Mouse (Mus musculus) limb, embryonic 12.5 days (tissue): ENCODE results near the gene Rcc1. TPM values are rescaled to one million over a fixed set of nuclear protein-coding genes. Genes with fewer than 3 reads are reported as not detected.
A peak's percentile ranks its signal among the peaks of the same experiment; 100 is the strongest.
"Not testable (repeated sequence)": the region's sequence is repeated elsewhere in the genome, so short reads cannot be mapped to it uniquely, and the experiment has no call there.

Experiments used
- ATAC-seq: fragments of 200-750 bp; cut with Nextera tagmentation; 2 replicates; pipeline ENCODE4 v1.8.0; 2017; ENCODE audit warnings: low read depth, moderate TSS enrichment; ENCODE audit not compliant: insufficient number of reproducible peaks, insufficient read depth, low FRiP score, low TSS enrichment
- H3K27ac ChIP-seq: fragments of 300-500 bp; sonication (generic); 2 replicates; pipeline ENCODE4 v1.5.1; 2016; ENCODE audit warnings: mild to moderate bottlenecking, moderate library complexity
- H3K27me3 ChIP-seq: fragments of 300-500 bp; sonication (generic); 2 replicates; pipeline ENCODE4 v1.6.1; 2016; ENCODE audit warnings: mild to moderate bottlenecking, moderate library complexity
- H3K36me3 ChIP-seq: fragments of 300-500 bp; sonication (generic); 2 replicates; pipeline ENCODE4 v1.6.1; 2016; ENCODE audit warnings: mild to moderate bottlenecking, moderate library complexity
- H3K4me1 ChIP-seq: fragments of 300-500 bp; sonication (generic); replicated peaks from 2 replicates; pipeline ENCODE4 v1.6.1; 2016
- H3K4me2 ChIP-seq: fragments of 300-500 bp; sonication (generic); 2 replicates; pipeline ENCODE4 v1.6.1; 2016; ENCODE audit warnings: mild to moderate bottlenecking, moderate library complexity
- H3K4me3 ChIP-seq: fragments of 300-500 bp; sonication (generic); replicated peaks from 2 replicates; pipeline ENCODE4 v1.5.1; 2016; ENCODE audit warnings: mild to moderate bottlenecking
- H3K9ac ChIP-seq: fragments of 300-500 bp; sonication (generic); replicated peaks from 2 replicates; pipeline ENCODE4 v1.6.1; 2016; ENCODE audit warnings: mild to moderate bottlenecking, moderate library complexity
- H3K9me3 ChIP-seq: fragments of 300-500 bp; sonication (generic); 2 replicates; pipeline ENCODE4 v1.6.1; 2016; ENCODE audit warnings: mild to moderate bottlenecking, moderate library complexity
- WGBS: fragments of 180-500 bp; shearing (Covaris S2); methylation state at CpG from one replicate; pipeline ENCODE4 v1.1.7; 2016; 5-methylcytosine and 5-hydroxymethylcytosine counted together
- polyA plus RNA-seq: library from polyadenylated mRNA; unstranded; fragments of >200 nt; fragmentation: Nextera tagmentation; extraction: Ambion mirVana; gene quantifications from 2 replicates; pipeline ENCODE4 v1.2.1, GENCODE M21; 2016

Rcc1 gene
- polyA plus RNA-seq, 1 experiment from 2014 or later: 102 TPM

DNA sequence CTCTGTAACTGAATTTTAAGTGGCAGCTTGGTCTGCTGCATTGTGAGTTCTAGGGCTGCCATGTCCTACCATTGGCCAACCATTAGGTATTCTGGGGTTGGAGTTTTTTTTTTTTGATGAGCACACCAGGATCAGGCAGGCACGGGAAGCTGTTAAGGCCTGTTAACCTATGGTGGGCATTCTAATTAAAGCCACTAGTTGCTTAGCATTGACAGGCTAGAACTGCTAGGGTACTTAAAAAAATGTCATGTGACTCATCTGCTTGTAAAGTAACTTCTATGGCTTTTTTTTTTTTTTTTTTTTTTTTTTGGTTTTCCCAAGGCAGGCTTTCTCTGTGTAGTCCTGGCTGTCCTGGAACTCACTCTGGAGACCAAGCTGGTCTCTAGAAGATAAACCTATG, 42.2 kb downstream of the Rcc1 start:
- Histone ChIP-seq H3K27me3 (no peaks in the 10 kb centered on the region), H3K4me2 (no peak overlapping the region), H3K9ac (no peak overlapping the region), H3K4me1 (peaks cover 10% of the 10 kb centered on the region), H3K9me3 (no peaks in the 10 kb centered on the region), H3K36me3 (peaks cover 60% of the 10 kb centered on the region), H3K27ac (no peak overlapping the region), H3K4me3 (no peak overlapping the region)
- 21% methylated on average over 1 of the region's 1 CpGs for WGBS
- ATAC-seq: no peak

DNA sequence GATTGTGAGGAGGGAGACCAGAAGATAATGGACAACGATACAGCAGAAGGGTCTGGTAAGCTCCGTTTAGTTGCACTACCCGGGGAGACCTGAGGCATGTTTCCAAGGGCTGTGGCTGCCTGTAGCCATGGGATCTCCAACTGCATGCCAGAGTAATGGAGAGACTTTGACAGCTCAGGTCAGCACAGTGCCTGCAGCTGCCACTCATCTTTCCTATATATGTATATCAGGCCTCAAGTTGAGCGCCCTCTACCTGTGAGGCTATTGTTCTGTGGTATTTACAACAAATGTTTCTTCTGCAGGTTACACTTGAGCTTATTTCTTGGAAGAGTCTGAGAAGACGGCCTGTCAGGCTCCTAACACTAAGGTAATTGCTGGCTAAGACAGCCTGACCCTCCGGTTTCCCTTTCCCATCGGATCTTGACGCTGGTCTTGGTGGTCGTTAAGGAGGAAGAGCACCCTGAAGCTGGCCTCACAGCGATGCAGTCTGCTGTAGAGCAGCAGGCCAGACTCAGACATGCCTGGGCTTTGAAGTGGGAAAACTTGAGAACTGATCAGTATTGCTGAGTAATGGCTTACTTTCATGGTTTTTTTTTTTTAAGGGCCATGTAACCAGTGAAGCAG, 43.4 kb downstream of the Rcc1 start:
- 25% methylated on average over 10 of the region's 10 CpGs for WGBS
- Histone ChIP-seq H3K36me3 (peaks cover 52% of the 10 kb centered on the region), H3K4me3 (peak overlapping the region; percentile 76), H3K9me3 (no peaks in the 10 kb centered on the region), H3K9ac (peak overlapping the region; percentile 93), H3K27me3 (no peaks in the 10 kb centered on the region), H3K4me1 (peaks cover 10% of the 10 kb centered on the region), H3K4me2 (peak overlapping the region; percentile 86), H3K27ac (peak overlapping the region; percentile 90; the same call in 1 of the 2 replicates)
- no peak for ATAC-seq

DNA sequence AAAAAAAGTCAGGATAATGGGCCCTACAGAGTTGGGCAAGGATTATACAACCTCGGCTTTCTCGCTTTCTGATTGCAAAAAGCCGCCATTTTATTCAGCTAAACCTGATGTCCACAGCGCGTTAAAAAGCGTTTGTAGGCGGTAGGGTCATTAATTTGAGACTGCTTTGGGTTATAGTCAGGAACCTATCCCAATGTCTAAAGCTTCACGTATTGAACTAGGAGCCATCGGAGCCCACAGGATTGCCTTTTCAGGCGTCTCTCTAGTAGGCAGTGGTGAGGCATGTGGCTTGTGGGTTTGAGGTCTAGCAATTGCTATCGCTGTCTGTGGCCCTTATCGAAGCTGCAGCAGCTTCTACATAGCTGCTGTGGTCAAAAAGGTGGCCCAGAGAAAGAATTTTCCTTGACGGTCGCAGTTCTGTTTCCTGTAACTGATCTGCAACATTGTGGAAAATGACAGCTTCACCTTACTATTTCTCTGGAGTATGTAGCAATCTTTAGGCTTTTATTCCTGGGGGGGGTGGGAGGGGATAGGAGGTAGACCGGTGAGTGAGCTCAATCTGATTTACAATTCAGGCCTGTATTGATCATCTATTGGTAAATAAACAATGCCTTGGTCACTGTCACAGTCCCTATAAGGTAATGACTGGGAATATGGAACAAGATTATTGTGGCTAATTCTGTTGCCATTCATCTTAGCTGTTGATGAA, 44.1 kb downstream of the Rcc1 start:
- Histone ChIP-seq H3K9me3 (no peaks in the 10 kb centered on the region), H3K4me1 (peaks cover 10% of the 10 kb centered on the region), H3K36me3 (peaks cover 47% of the 10 kb centered on the region), H3K4me3 (peak overlapping the region; percentile 76), H3K9ac (peak overlapping the region; percentile 93), H3K27ac (peak overlapping the region; percentile 90), H3K27me3 (no peaks in the 10 kb centered on the region), H3K4me2 (peak overlapping the region; percentile 86)
- ATAC-seq: no peak
- 1% methylated on average over 15 of the region's 15 CpGs for WGBS

DNA sequence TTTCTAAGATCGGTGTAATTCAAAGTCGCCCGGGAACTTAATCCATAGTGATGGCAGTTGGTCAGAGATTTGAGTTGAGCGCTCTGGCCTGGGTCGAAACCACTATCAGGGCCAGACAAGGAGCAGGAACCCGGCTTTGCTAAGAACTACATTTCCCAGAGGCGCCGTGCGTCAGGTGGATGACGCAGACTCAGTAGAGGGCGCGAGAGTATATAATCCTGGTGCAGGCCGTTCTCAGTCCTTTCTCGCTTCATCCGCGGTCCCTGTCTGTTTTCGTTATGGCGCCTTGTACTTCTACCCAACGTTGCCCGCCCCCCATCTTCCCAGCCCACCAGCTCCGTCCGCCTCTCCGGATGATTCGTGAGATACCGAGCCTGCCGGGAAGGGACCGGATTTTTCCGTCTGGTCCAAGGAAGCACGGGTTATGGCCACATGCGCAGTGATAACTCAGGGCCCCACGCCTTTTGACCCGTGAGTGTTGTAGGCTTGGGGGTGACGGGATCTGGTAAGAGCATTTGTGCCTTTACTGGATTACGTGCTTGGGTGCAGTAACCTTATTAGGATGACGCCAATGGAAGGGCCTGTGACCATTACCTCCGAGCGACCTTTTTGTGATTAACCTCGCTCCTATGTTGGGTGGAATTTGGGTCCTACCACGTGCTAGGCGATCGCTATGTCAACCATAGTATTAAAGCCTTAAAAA, 44.8 kb downstream of the Rcc1 start:
- Histone ChIP-seq H3K9ac (peak overlapping the region; percentile 93), H3K4me3 (peak overlapping the region; percentile 76), H3K9me3 (no peaks in the 10 kb centered on the region), H3K36me3 (peaks cover 40% of the 10 kb centered on the region), H3K4me2 (peak overlapping the region; percentile 86), H3K4me1 (peaks cover 10% of the 10 kb centered on the region), H3K27ac (peak overlapping the region; percentile 90), H3K27me3 (no peaks in the 10 kb centered on the region)
- ATAC-seq: peak; percentile 89
- 1% methylated on average over 41 of the region's 41 CpGs for WGBS

DNA sequence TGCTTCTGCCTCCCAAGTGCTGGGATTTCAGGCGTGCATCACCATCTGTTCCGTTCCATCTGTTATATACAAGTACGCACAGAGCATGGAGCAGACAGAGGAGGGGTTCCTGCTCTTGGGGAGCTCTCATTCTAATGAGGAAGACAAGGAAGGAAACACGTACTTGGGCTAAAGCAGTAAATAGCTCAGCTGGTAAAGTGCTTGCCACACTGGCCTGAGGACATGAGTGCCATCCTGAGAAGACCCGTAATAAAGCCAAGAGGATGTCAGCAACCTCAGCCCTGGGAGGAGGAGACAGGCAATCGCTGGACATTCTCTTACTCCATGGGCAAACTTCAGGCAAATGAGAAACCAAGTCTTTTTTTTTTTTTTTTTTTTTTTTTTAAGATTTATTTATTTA, 47.4 kb downstream of the Rcc1 start:
- H3K4me3 ChIP-seq: no peak overlapping the region
- ATAC-seq: no peak
- no peak overlapping the region for H3K9ac ChIP-seq
- no peaks in the 10 kb centered on the region for H3K9me3 ChIP-seq
- 74% methylated on average over 6 of the region's 6 CpGs for WGBS
- H3K27ac ChIP-seq: no peak overlapping the region
- H3K27me3 ChIP-seq: no peaks in the 10 kb centered on the region
- H3K4me1 ChIP-seq: peaks cover 18% of the 10 kb centered on the region
- H3K4me2 ChIP-seq: no peak overlapping the region
- peaks cover 16% of the 10 kb centered on the region for H3K36me3 ChIP-seq

DNA sequence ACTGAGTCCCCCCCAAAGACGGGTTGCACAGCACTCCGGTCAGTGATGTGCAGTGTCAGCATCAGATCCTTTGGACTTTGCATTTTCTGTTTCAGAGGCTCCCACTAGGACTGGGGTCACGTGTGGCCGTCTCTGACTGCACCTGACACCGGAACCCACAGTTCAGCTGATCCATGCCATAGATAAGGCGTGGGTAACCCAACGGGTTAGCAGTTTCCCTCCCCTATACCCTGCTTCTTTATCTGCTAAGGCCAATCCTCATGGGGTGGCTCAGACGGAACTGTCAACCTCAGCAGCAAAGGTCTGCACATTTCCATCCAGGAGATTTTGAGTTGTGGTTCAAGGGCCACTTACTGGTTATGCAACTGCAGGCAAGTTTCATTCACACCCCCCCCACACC, 48.1 kb downstream of the Rcc1 start:
- no peak overlapping the region for H3K27ac ChIP-seq
- peaks cover 17% of the 10 kb centered on the region for H3K4me1 ChIP-seq
- H3K36me3 ChIP-seq: peaks cover 8% of the 10 kb centered on the region
- H3K4me2 ChIP-seq: no peak overlapping the region
- no peak overlapping the region for H3K4me3 ChIP-seq
- no peaks in the 10 kb centered on the region for H3K27me3 ChIP-seq
- H3K9me3 ChIP-seq: no peaks in the 10 kb centered on the region
- no peak for ATAC-seq
- no peak overlapping the region for H3K9ac ChIP-seq
- WGBS: 86% methylated on average over 8 of the region's 8 CpGs

DNA sequence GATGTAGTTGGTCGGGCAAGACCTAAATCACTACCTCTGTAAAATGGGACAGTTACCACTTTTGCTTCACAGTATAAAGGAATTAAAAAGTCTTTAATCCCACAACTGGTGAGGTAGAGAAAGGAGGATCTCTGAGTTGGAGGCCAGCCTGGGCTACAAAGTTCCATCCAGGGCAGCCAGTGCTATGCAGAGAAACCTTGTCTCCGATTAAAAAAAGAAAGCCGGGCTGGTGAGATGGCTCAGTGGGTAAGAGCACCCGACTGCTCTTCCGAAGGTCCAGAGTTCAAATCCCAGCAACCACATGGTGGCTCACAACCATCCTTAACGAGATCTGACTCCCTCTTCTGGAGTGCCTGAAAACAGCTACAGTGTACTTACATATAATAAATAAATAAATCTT, 49.9 kb downstream of the Rcc1 start:
- Histone ChIP-seq H3K9ac (peak overlapping the region; percentile 62; the same call in 1 of the 2 replicates), H3K4me3 (peak overlapping the region; percentile 43), H3K4me2 (peak overlapping the region; percentile 66)
- not testable (repeated sequence) for H3K27ac ChIP-seq, H3K4me1 ChIP-seq, H3K9me3 ChIP-seq, H3K27me3 ChIP-seq, H3K36me3 ChIP-seq, ATAC-seq
- 35% methylated on average over 6 of the region's 6 CpGs for WGBS

DNA sequence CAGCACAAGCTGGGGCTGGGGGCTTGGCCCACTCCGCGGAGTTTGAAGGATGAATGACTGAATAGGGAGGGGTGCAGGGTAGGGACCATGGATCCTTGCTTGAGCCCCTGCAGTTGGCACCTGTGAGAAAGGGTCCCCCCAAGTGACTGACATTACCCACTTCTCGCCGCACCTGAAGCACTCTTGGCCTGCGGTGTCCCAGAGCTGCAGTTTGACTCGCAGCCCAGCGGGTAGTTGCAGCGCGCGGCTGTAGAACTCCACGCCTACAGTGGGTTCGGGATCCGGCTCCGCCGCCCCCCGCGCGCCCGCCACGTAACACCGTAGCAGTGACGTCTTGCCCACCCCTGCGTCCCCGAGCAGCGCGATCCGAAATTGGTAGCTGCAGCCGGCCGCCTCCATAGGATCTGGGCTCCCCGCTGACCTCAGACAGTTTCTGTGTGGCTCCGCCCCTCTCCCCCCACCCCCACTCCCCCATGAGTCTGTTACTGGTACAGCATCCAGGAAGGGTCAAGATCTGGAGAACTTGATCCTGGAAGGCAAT, 50.4 kb downstream of the Rcc1 start, which contains the start of gene Rab42:
Rab42 (minus strand) TSS at position 447 of the 541 bp plus-strand sequence.
- Histone ChIP-seq H3K36me3 (no peaks in the 10 kb centered on the region), H3K4me1 (peaks cover 8% of the 10 kb centered on the region), H3K4me2 (peak within 1 kb of the TSS; percentile 66), H3K4me3 (peak within 1 kb of the TSS; percentile 43), H3K9me3 (no peaks in the 10 kb centered on the region), H3K27me3 (no peaks in the 10 kb centered on the region), H3K9ac (peak within 1 kb of the TSS; percentile 62), H3K27ac (no peak within 1 kb of the TSS)
- ATAC-seq: peak; percentile 76
- WGBS: 2% methylated on average over 31 of the region's 31 CpGs

DNA sequence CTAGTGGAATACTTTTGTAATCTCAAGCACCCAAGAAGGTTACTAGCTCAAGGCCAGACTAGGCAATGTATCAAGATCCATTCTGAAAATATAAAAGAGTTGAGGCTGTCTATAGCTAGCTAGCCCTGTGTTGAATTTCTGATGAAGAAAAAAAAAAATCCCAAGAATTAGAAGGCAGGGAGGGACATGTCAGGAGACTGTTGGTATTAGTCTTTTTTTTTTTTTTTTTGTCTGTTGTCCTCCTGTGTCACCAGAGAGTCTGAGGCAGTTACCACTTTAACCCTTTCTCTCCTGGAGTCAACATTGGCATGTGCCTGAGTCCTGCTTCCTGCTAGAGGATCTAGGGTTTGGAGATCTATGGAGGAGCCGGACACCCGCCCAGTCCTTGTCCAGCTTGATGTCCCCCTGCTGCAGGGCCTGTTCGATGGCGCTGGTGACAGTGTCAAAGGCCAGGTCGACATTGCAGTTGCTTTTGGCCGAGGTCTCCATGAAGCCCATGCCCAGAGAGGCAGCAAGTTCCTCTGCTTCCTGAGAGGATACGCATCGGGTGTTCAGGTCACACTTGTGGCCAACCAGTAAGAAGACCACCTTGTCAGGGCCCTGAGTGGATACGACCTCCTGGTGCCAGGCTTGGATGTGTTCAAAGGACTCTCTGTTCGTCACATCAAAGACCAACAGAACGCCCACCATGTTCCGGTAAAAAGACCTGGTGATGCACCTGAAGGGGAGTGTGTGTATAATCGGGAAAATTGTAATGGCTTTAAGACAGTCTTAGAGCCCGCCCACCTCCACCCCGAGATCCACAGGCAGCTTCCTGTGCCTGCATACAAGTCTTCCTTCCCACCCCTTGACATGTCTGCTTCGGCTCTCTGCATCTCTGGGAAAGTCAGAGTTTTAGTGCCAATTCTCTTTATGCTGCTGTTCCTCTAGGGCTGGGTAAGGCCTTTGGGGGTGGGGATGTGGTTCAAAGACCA, 51.2 kb downstream of the Rcc1 start:
- Histone ChIP-seq H3K36me3 (no peaks in the 10 kb centered on the region), H3K9me3 (no peaks in the 10 kb centered on the region), H3K9ac (peak overlapping the region; percentile 62), H3K27ac (no peak overlapping the region), H3K4me3 (peak overlapping the region; percentile 43), H3K4me2 (peak overlapping the region; percentile 66), H3K27me3 (no peaks in the 10 kb centered on the region), H3K4me1 (peaks cover 8% of the 10 kb centered on the region)
- ATAC-seq: no peak; the same call in 1 of the 2 replicates
- WGBS: 69% methylated on average over 16 of the region's 16 CpGs

DNA sequence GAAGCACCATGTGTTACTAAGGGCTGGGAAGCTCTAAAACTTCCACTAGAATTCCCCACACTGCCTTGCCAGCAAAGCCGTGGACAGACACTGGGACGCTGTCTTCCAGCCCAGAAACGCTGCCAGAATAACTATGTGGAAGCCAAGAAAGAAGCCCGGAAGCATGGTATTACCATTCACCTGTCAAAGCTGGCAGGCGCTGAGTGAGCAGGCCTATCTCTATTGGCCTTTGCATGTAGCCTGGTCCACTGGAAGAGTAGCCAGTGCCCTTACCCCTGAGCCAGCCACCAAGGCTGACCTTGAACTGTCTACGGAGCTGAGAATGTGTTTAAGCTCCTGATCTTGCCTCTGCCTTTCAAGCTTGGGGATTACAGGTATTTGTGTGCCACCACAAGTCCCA, 51.9 kb downstream of the Rcc1 start:
- ATAC-seq: no peak
- H3K4me3 ChIP-seq: no peak overlapping the region
- no peak overlapping the region for H3K4me2 ChIP-seq
- H3K9me3 ChIP-seq: no peaks in the 10 kb centered on the region
- no peak overlapping the region for H3K9ac ChIP-seq
- no peaks in the 10 kb centered on the region for H3K36me3 ChIP-seq
- no peaks in the 10 kb centered on the region for H3K27me3 ChIP-seq
- H3K27ac ChIP-seq: no peak overlapping the region
- WGBS: 82% methylated on average over 6 of the region's 6 CpGs
- peaks cover 8% of the 10 kb centered on the region for H3K4me1 ChIP-seq
